Mouse (Mus musculus) liver, embryonic 14.5 days (tissue): ENCODE results near the gene Samd14.

Experiments used
- CTCF ChIP-seq: IDR thresholded peaks from 2 replicates; pipeline ENCODE4 v1.5.1; 2016; ENCODE audit warnings: antibody characterized with exemption, low read depth, control low read depth
- EP300 ChIP-seq: IDR thresholded peaks from 2 replicates; pipeline ENCODE4 v1.6.1; 2016; ENCODE audit warnings: antibody characterized with exemption, low read depth

DNA sequence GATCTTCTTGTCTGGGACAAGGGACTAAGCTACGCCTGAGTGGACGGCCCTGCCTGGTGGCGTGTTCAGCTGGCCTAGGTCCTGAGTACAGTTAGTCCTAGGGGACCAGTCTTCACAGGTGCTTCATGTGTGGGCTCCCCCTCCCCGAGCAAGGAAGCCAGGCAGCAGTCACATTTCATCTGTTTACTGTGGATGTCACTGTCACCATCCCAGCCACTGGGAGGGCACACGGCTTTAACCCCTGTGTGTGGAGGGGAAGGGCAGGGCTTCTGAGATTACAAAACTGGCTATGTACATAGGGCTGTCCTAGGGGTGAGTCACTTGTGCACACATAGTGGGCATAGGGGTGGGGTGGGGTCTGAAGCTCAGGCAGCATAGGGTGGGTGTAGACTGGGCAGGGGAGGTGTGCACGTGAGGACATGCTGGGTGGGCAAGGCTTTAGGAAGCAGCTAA lies 16.4 kb downstream of the Samd14 start:
- TF ChIP-seq CTCF (no peak), EP300 (no peak)
